Mouse (Mus musculus) adrenal gland, postnatal 14 days (tissue): ENCODE measurements at regions not wholly inside any gene's neighbourhood (a gene's known extent, or its start where the extent isn't known, plus 50 kb on each side); places are given as distances from the start of the nearest gene placed in this dataset.

Source experiments
- DNase-seq: peaks from one replicate; pipeline ENCODE4 v3.0.0; 2021; ENCODE audit warnings: mixed read lengths

DNA sequence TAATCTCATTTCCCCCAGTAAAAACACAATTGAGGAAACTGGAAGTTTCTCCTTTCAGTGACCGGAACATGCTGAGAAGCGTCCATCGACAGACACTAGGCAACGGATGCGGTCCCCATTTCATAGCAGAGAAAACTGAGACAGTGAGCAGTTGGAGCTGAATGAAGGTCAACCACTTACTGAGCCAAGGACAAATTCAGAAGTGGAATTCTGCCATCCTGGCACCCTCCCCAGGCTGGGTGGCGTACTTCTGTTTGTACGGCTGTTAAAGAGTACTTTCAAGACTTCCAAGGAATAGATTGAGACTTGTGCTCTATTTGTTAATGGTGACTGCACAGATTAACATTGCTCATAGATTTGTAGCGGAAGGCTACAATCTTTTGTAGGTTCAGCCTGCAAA is 54.2 kb upstream of the Bhlhe40 start:
- peak; percentile 86 for DNase-seq

DNA sequence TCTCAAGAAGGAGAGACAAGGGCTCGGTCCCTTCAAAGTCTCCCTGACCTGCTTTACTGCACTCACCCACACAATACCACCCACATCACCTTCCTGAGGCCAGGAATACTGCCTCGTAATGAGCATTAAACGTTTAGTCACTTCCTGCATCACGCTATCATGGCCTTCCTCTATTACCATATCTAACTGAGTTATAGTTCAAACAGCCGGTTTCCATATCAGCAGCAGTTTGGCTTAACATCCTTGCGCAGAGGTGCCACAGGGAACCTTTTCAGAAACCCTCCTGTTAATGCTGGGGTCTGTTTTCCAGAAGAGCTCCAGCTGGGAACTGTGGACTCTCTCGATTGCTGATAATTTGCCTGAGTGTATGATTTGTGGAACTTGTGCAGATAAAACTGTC is 52.1 kb upstream of the Bhlhe40 start:
- no peak for DNase-seq
